Mouse (Mus musculus): ENCODE results near the gene Wdr12. TPM values are rescaled to one million over a fixed set of nuclear protein-coding genes. Genes with fewer than 3 reads are reported as not detected.

The Wdr12 gene
- polyA plus RNA-seq, 1 experiment from 2014 or later: 104 TPM

DNA sequence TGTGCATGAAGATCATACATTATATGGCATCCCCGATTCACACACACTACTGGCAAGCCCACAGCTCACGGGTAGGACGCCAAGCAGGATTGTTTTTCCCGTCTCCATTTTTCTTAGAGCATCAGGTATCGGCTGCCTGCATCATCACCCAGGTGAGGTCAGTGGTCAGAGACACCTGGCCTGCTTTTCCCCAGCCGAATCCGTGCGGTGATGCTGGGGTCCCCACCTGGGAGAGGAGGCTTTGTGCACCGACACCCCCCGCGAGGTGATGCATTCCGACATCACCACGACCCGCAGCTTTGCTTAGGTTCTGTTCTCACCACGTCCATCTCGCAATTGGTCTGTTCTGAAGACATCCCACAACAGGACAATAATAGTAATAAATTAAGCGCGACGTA, 56.0 kb downstream of the Wdr12 start:
- no peak for ATAC-seq (replicated peaks; ENCODE audit: low FRiP score)
- WGBS: 6% methylated on average over 19 of the region's 19 CpGs
- no peak overlapping the region for H3K27ac ChIP-seq (ENCODE audit: low read depth, low read length)
- no peaks in the 10 kb centered on the region for H3K36me3 ChIP-seq (ENCODE audit: control insufficient read depth, insufficient read depth, low read length)
- H3K4me1 ChIP-seq (replicated peaks; ENCODE audit: control insufficient read depth, insufficient read depth, low read length): 0 out of 2 replicates have a peak, but pooled peaks cover 2% of the 10 kb centered on the region
- peak overlapping the region; percentile 94 for H3K4me2 ChIP-seq
- no peak overlapping the region for H3K9ac ChIP-seq (ENCODE audit: low read depth, low read length)
- DNase-seq (ENCODE audit: low spot score): peak; percentile 47
- H3K4me3 ChIP-seq (ENCODE audit: low read depth, low read length): peak overlapping the region; percentile 63
- H3K27me3 ChIP-seq (replicated peaks; ENCODE audit: control insufficient read depth, insufficient read depth, low read length): peaks cover 27% of the 10 kb centered on the region
- no peaks in the 10 kb centered on the region for H3K9me3 ChIP-seq (ENCODE audit: control insufficient read depth, low read length)

DNA sequence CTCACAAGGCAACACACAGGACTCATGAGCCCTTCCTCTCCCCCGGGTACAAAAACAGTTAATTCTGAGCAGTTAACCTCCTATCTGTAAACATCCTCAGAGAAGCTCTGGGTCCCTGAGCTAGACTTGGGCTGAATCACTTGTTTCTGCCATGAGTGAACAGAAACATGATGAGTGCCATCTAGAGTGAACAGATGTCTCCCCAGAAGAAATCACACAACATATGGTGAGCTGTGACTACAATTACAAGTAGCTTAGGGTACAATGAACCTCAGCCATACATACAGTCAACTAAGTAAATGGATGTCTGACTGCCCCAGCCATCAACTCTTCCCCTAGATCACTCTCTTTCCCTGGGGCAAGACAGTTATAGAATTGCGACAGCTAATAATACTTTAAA, 63.4 kb downstream of the Wdr12 start:
- H3K27ac ChIP-seq (ENCODE audit: low read depth, low read length): no peak overlapping the region

More for the DNA sequence above, 63.4 kb downstream of the Wdr12 start:
- Histone ChIP-seq H3K36me3 (ENCODE audit: control insufficient read depth, insufficient read depth, low read length) (no peaks in the 10 kb centered on the region), H3K9ac (ENCODE audit: low read depth, low read length) (no peak overlapping the region), H3K27me3 (replicated peaks; ENCODE audit: control insufficient read depth, insufficient read depth, low read length) (no peaks in the 10 kb centered on the region), H3K4me1 (replicated peaks; ENCODE audit: control insufficient read depth, insufficient read depth, low read length) (no peaks in the 10 kb centered on the region), H3K4me2 (no peak overlapping the region), H3K9me3 (ENCODE audit: control insufficient read depth, low read length) (no peaks in the 10 kb centered on the region), H3K4me3 (ENCODE audit: low read depth, low read length) (no peak overlapping the region)
- ATAC-seq (replicated peaks; ENCODE audit: low FRiP score): no peak
- 90% methylated on average over 2 of the region's 2 CpGs for WGBS
- no peak for DNase-seq (ENCODE audit: low spot score)

Other genes with a start within 250 kb of the Wdr12 start
- 10.3 and 10.6 TPM in 2 replicates for gene Fam117b, start 185.6 kb downstream of the Wdr12 start, polyA plus RNA-seq (2014; fragmentation: Nextera tagmentation; extraction: Ambion mirVana)
- 0.92 and 1.1 TPM in 2 replicates for gene Ica1l, start 55.5 kb downstream of the Wdr12 start, polyA plus RNA-seq (2014; fragmentation: Nextera tagmentation; extraction: Ambion mirVana)
- 5.7 and 5.9 TPM in 2 replicates for gene Carf, start 398 bp downstream of the Wdr12 start, polyA plus RNA-seq (2014; fragmentation: Nextera tagmentation; extraction: Ambion mirVana)
- gene Nbeal1, start 82.0 kb upstream of the Wdr12 start, polyA plus RNA-seq (2014; fragmentation: Nextera tagmentation; extraction: Ambion mirVana): 3.3 and 3.6 TPM in 2 replicates
- 24.5 and 29.5 TPM in 2 replicates for gene Cyp20a1, start 244.7 kb upstream of the Wdr12 start, polyA plus RNA-seq (2014; fragmentation: Nextera tagmentation; extraction: Ambion mirVana)